Mouse (Mus musculus) urinary bladder, postnatal 4 days (tissue): ENCODE results near the gene Ntn1.

Experiments
- DNase-seq, 2 experiments: peaks; one replicate each; pipeline ENCODE4 v3.0.0; 2021 to 2022; ENCODE audit warnings: low spot score in 2 of 2

The Ntn1 gene

GRCm38 (mm10) chr11:68195168-68195567 lies 205.5 kb downstream of the Ntn1 start:
- DNase-seq: no peak

GRCm38 (mm10) chr11:68190849-68191248 lies 209.8 kb downstream of the Ntn1 start:
- no peak for DNase-seq

GRCm38 (mm10) chr11:68188695-68189201 lies 211.9 kb downstream of the Ntn1 start:
- DNase-seq: no peak

- no peak for DNase-seq
Observed at GRCm38 (mm10) chr11:68187242-68187641, 213.4 kb downstream of the Ntn1 start.

GRCm38 (mm10) chr11:68185647-68186046 lies 215.0 kb downstream of the Ntn1 start:
- no peak for DNase-seq

DNA sequence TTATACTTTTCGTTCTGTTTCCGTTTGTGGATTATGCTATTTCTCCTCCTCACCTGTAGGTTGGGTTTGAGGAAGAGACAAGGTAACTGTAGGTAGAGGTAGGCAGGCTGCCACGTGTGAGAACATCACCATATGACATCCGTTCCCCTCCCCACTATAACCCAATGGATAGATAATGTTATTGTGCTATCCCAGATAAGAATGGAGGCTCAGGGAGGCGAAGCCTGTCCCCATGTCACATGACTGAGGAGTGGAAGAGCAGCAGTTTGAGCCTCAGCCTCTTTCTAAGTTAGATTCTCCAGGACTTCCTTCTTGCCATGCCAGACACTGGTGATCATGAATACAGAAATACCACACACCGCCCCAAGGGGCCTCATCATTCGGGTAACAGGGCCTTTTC lies 223.2 kb downstream of the Ntn1 start:
- DNase-seq: no peak

GRCm38 (mm10) chr11:68176550-68176949 lies 224.1 kb downstream of the Ntn1 start:
- DNase-seq: no peak

- DNase-seq: no peak
Observed at GRCm38 (mm10) chr11:68172648-68173045, 228.0 kb downstream of the Ntn1 start.

DNA sequence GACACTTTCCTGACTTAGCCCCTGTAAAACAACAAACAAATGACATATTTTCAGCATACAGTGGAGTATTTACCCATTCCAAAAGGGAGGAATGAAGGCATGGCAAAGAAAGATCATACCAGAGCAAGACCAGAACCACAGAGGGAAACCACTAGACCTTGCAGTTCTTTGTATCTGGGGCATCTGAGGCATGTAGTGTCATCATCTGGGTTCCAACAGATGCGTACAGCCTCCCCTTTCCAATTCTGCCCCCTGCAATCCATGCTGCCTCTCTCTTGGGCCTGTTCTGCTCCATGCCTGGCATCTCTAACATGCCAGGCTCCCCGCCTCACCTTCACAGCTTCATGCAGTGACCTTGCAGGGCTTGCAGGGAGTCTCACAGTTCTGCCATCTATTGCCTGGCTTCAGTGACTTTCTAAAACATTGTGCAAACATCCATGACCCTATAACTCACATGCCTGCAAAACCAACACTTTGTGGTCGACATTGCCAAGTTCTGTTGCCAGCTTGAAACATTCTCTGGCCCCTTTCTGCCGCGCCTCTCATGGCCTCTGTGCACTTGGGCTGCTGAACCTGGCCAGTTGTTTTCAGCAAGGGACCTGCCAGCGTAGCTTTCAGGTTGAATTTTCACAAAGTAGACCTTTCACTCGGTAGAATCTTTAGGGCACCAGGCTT lies 228.5 kb downstream of the Ntn1 start:
- DNase-seq: no peak

DNA sequence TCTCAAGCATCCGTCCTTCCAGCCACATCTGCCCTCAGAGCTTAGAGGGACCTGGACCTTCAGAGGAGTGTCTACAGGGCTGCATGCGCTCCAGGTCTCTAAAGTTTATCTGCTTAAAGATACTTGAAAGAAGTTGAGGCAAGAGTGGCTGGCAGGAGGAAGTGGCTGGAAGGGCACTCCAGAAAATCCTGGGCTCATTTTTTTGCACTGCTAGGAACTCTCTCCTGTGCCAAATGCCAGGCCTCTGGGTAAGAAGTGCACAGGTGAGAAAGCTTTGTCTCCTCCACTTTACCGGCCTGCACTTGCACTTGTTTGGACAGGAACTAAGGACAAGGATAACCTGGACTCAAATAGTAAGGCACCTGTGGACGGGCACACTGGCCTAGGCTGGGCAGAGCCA lies 232.2 kb downstream of the Ntn1 start:
- DNase-seq: no peak

DNA sequence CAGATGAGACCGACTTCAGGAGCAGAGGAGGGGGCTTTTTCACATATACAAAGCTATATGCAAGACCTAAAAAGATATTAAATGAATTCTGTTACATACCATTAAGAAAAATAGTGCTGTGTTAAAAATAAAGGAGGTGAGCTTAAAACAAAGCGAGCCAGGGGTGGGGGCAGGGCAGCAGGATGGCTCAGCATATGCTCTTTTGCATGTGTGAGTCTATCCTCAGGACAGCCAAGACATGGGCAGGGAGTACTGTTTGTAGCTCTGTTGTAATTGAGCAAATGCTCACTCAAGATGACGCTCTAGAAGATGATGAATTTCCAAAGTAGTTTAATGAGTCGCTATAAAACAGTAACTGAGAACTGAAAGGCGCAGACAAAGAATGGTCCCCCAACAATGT lies 236.2 kb downstream of the Ntn1 start:
- DNase-seq: no peak

DNA sequence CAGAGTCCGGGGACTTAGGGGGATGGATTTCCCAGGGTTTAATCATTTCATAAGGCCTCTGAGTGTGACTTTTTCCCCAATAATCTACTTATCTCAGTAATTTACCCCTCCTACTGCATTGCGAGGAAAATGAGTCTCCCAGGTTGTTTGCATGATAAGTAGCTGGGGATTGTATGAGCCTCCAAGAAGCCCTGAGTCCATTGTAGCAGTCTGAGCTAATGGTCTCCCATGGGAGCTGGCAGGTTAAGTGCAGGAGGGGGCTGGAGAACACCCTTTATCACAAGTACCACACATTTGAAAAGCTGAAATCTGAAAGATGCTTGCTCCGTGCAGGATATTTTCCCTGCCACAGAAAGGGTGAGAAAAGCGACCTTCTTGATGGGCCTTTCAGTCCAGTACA lies 240.8 kb downstream of the Ntn1 start:
- no peak for DNase-seq
